Mouse (Mus musculus) kidney, embryonic 14.5 days (tissue): Measurements from ENCODE around the gene Cd47. TPM values are rescaled to one million over a fixed set of nuclear protein-coding genes. Genes with fewer than 3 reads are reported as not detected.

Experiments
- ATAC-seq: fragments of 200-750 bp; cut with Nextera tagmentation; 2 replicates; pipeline ENCODE4 v1.8.0; 2017; ENCODE audit warnings: moderate number of reproducible peaks, mild to moderate bottlenecking, moderate TSS enrichment, moderate library complexity; ENCODE audit not compliant: low FRiP score, low TSS enrichment
- H3K27ac ChIP-seq: fragments of 300-500 bp; sonication (generic); 2 replicates; pipeline ENCODE4 v1.5.1; 2014; ENCODE audit warnings: low read depth, mild to moderate bottlenecking, low read length, moderate library complexity, mixed read lengths
- H3K27me3 ChIP-seq: fragments of 300-500 bp; sonication (generic); 2 replicates; pipeline ENCODE4 v1.6.1; 2014; ENCODE audit warnings: mild to moderate bottlenecking, low read length; ENCODE audit not compliant: control insufficient read depth, insufficient read depth
- H3K36me3 ChIP-seq: fragments of 300-500 bp; sonication (generic); 2 replicates; pipeline ENCODE4 v1.6.1; 2014; ENCODE audit warnings: low read length, mixed read lengths; ENCODE audit not compliant: control insufficient read depth, insufficient read depth
- H3K4me1 ChIP-seq: fragments of 300-500 bp; sonication (generic); 2 replicates; pipeline ENCODE4 v1.6.1; 2014; ENCODE audit warnings: low read length, mixed read lengths; ENCODE audit not compliant: control insufficient read depth, insufficient read depth
- H3K4me2 ChIP-seq: fragments of 300-500 bp; sonication (generic); replicated peaks from 2 replicates; pipeline ENCODE4 v1.6.1; 2014; ENCODE audit warnings: low read depth, mild to moderate bottlenecking, low read length
- H3K4me3 ChIP-seq: fragments of 300-500 bp; sonication (generic); 2 replicates; pipeline ENCODE4 v1.5.1; 2014; ENCODE audit warnings: mild to moderate bottlenecking, low read length
- H3K9ac ChIP-seq: fragments of 300-500 bp; sonication (generic); 2 replicates; pipeline ENCODE4 v1.6.1; 2014; ENCODE audit warnings: low read depth, mild to moderate bottlenecking, low read length, moderate library complexity
- H3K9me3 ChIP-seq: fragments of 300-500 bp; sonication (generic); 2 replicates; pipeline ENCODE4 v1.6.1; 2016; ENCODE audit warnings: low read length; ENCODE audit not compliant: control insufficient read depth
- WGBS: fragments of 180-500 bp; shearing (Covaris S2); extraction: QIAGEN DNeasy Blood & Tissue Kit; methylation state at CpG from one replicate; pipeline ENCODE4 v1.1.7; 2014; 5-methylcytosine and 5-hydroxymethylcytosine counted together
- polyA plus RNA-seq: library from polyadenylated mRNA; unstranded; fragments of >200 nt; fragmentation: Nextera tagmentation; extraction: Ambion mirVana; gene quantifications from 2 replicates; pipeline ENCODE4 v1.2.1, GENCODE M21; 2014

The Cd47 gene
- polyA plus RNA-seq, 1 experiment from 2014 or later, result 82.9 TPM

DNA sequence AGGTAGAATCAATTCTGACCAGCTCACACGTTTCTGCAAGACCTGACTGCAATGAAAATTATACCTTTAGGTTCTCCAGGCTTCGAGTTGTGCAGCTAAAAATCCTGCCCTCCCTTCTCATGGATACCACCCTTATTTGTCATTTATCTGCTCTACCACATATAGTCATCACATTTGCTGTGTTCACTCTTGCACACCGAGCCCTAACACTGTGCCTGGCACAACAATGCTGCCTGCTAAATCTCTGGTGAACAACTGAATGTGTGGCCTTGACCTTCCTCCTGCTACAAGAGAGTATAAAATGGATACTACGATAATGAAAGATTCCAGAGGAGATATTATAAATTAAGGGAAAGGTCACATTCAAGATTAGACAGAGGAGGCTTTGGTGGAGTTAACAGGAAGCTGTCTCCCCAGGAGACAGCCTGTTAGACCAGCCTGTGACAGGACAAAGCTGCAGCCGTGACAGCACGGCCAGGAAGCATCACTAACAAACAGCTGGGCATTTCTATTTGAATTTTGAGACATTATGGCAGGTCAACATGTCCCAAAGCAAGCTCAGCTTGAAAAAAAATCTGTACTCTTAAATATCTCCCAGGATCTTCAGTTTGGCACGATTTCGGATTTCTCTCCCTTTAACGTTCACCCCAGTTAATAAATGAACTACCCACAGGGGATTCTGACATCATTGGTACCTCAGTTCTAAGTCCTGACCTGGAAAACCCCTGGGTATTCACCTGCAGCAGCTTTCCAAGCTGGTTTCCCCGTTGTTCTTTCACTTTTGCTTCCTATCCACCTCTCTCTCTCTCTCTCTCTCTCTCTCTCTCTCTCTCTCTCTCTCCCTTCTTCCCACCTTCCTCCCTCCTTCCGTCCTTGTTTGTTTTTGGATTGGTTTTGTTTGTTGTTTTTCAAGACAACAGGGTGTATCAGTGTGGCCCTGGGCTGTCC, 137.2 kb downstream of the Cd47 start:
- Histone ChIP-seq H3K27me3 (no peaks in the 10 kb centered on the region), H3K27ac (no peak overlapping the region), H3K36me3 (no peaks in the 10 kb centered on the region), H3K4me1 (peaks cover 9% of the 10 kb centered on the region; the same call in 1 of the 2 replicates), H3K4me2 (no peak overlapping the region), H3K4me3 (no peak overlapping the region), H3K9me3 (no peaks in the 10 kb centered on the region), H3K9ac (no peak overlapping the region)
- no peak for ATAC-seq
- WGBS, result 43% methylated on average over 11 of the region's 11 CpGs

DNA sequence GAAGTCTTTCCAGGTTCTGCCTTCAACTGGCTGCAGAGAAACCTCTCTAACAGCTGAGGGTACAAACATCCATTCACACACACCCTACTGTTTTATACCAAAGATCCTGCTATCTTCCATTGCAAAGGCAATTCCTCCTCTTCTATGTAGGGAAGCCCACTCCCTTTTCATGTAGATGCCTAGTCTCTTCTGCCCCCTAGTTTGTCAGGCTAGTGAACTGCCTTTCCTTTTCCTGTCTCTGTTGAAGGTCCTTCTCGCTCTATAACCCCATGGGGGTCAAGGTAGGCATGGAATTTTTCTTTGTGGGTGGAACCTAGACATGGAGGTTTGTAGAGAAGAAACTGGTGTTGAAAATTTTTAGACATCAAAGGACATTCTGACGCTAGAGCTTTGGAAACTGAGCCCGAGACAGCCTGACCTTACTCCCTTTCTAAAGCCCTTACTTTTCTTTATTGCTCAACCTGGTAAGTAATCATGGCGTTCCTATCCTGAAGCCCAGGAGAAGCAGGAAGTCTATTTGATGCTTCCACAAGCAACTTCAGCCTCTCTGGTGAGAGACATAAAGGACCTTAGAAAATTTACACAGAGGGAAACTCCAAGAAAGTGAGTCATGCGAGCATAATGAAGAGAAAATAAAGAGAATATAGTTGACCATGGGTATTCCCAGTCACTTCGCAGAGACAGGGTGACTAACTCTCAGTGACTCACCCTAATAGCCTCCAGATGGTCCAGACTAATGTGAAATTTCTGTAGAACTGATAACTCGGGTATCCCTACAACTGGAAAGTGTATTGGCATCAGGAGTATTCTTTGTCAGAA, 138.4 kb downstream of the Cd47 start:
- 81% methylated on average over 7 of the region's 7 CpGs for WGBS
- no peaks in the 10 kb centered on the region for H3K27me3 ChIP-seq
- no peak for ATAC-seq
- H3K27ac ChIP-seq, result no peak overlapping the region
- no peaks in the 10 kb centered on the region for H3K36me3 ChIP-seq
- H3K9ac ChIP-seq, result no peak overlapping the region
- H3K4me1 ChIP-seq, result peaks cover 3% of the 10 kb centered on the region; the same call in 1 of the 2 replicates
- no peak overlapping the region for H3K4me2 ChIP-seq
- H3K9me3 ChIP-seq, result no peaks in the 10 kb centered on the region
- no peak overlapping the region for H3K4me3 ChIP-seq

DNA sequence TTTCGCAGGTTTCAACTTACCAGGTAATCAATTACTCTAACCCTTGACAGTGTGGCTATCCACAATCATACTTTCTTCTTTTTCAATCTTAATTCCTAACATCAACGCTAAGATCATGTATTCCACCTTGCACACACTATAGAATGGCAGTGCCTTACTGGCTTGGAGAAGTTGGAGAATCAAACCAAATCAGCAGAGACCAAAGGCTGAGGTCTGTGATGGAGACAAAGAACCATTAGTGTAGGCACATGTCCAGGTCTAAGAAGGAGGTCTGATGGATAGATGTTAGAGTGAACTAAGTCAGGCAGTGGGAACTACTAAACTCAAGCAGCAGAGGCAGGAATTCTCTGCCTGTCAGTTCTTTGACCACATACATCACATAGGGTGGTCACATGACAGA, 139.0 kb downstream of the Cd47 start:
- no peaks in the 10 kb centered on the region for H3K9me3 ChIP-seq
- no peak overlapping the region for H3K4me3 ChIP-seq
- no peaks in the 10 kb centered on the region for H3K27me3 ChIP-seq
- no peak overlapping the region for H3K9ac ChIP-seq
- WGBS, result 92% methylated on average over 2 of the region's 2 CpGs
- no peak for ATAC-seq
- H3K4me2 ChIP-seq, result no peak overlapping the region
- H3K27ac ChIP-seq, result no peak overlapping the region
- H3K4me1 ChIP-seq, result peaks cover 3% of the 10 kb centered on the region; the same call in 1 of the 2 replicates
- H3K36me3 ChIP-seq, result no peaks in the 10 kb centered on the region

- no peak overlapping the region for H3K27ac ChIP-seq
- no peak overlapping the region for H3K9ac ChIP-seq
- ATAC-seq, result no peak
- no peak overlapping the region for H3K4me3 ChIP-seq
- H3K36me3 ChIP-seq, result no peaks in the 10 kb centered on the region
- H3K4me1 ChIP-seq, result peaks cover 3% of the 10 kb centered on the region; the same call in 1 of the 2 replicates
- no peak overlapping the region for H3K4me2 ChIP-seq
- H3K27me3 ChIP-seq, result no peaks in the 10 kb centered on the region
- H3K9me3 ChIP-seq, result no peaks in the 10 kb centered on the region
These were observed 140.1 kb downstream of the Cd47 start for GRCm38 (mm10) chr16:49940473-49940872.

- peaks cover 3% of the 10 kb centered on the region; the same call in 1 of the 2 replicates for H3K4me1 ChIP-seq
- no peaks in the 10 kb centered on the region for H3K36me3 ChIP-seq
- ATAC-seq, result no peak
- H3K27ac ChIP-seq, result no peak overlapping the region
- H3K9ac ChIP-seq, result no peak overlapping the region
- 93% methylated on average over 1 of the region's 1 CpGs for WGBS
- no peak overlapping the region for H3K4me3 ChIP-seq
- no peak overlapping the region for H3K4me2 ChIP-seq
- no peaks in the 10 kb centered on the region for H3K9me3 ChIP-seq
- no peaks in the 10 kb centered on the region for H3K27me3 ChIP-seq
These were observed 140.7 kb downstream of the Cd47 start for GRCm38 (mm10) chr16:49941031-49941430.

DNA sequence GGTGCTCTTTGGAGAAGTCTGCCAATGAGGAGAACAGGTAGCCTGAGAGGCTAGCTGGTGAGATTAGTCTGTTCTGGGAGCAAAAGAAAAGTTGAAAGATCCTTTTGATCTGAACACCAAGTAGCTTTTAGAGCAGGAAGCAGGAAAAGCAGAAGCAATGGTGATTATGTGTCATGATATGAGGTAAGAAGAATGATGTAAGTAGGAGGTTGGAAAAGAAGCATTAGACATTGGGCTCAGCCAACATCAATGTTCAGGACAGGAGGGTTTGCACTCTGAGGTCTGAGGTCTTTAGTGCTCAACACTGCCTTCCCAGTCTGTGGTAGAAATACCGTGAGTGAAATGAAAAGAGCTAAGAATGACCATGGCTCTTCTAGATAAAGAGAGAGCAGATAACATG, 143.4 kb downstream of the Cd47 start:
- H3K4me2 ChIP-seq, result no peak overlapping the region
- H3K9me3 ChIP-seq, result no peaks in the 10 kb centered on the region
- no peaks in the 10 kb centered on the region for H3K36me3 ChIP-seq
- no peak for ATAC-seq
- H3K4me3 ChIP-seq, result no peak overlapping the region
- H3K4me1 ChIP-seq, result no peaks in the 10 kb centered on the region
- H3K27me3 ChIP-seq, result no peaks in the 10 kb centered on the region
- no peak overlapping the region for H3K27ac ChIP-seq
- H3K9ac ChIP-seq, result no peak overlapping the region
- 90% methylated on average over 1 of the region's 1 CpGs for WGBS

- ATAC-seq, result 0 out of 2 replicates have a peak, but pooled peaks have one; percentile 62
- Histone ChIP-seq H3K4me3 (no peak overlapping the region), H3K27me3 (no peaks in the 10 kb centered on the region), H3K9me3 (no peaks in the 10 kb centered on the region), H3K27ac (no peak overlapping the region), H3K4me2 (no peak overlapping the region), H3K4me1 (no peaks in the 10 kb centered on the region), H3K9ac (no peak overlapping the region), H3K36me3 (no peaks in the 10 kb centered on the region)
- 68% methylated on average over 5 of the region's 5 CpGs for WGBS
These were observed 144.8 kb downstream of the Cd47 start for GRCm38 (mm10) chr16:49945084-49945483.

DNA sequence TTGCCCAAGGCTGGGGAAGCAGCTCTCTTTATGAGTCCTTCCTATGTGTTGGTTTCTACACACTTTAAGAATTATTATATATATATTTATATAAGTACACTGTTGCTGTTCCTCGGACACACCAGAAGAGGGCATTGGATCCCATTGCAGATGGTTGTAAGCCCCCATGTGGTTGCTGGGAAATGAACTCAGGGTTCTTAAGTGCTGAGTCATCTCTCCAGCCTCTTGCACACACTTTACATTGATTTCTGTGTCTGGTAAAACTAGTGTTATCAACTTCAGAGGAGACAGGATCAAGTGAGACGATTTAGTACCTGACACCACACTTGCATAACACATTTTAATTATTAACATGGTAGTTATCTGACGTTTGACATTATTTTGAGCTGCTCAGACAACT, 146.7 kb downstream of the Cd47 start:
- Histone ChIP-seq H3K4me1 (no peaks in the 10 kb centered on the region; the same call in 1 of the 2 replicates), H3K4me2 (no peak overlapping the region), H3K9me3 (peaks cover 4% of the 10 kb centered on the region; the same call in 1 of the 2 replicates), H3K9ac (no peak overlapping the region), H3K27ac (no peak overlapping the region), H3K36me3 (no peaks in the 10 kb centered on the region), H3K27me3 (no peaks in the 10 kb centered on the region), H3K4me3 (no peak overlapping the region)
- no peak for ATAC-seq
- WGBS, result 74% methylated on average over 3 of the region's 3 CpGs
